Mouse (Mus musculus) layer of hippocampus, postnatal 10 days (tissue): ENCODE measurements around the gene Il6ra. TPM values are rescaled to one million over a fixed set of nuclear protein-coding genes. Genes with fewer than 3 reads are reported as not detected.

Experiments
- DNase-seq, 2 experiments: peaks; one replicate each; pipeline ENCODE4 v3.0.0; 2021; ENCODE audit warnings: low spot score in 2 of 2
- long read RNA-seq: library from polyadenylated mRNA; stranded (forward); transcript quantifications from one replicate; pipeline ENCODE4 v2.0.0, GENCODE M21; 2023
- total RNA-seq, 2 experiments: library from RNA; stranded (reverse); gene quantifications; 2 replicates each; pipeline ENCODE4 v1.2.3; 2021

The Il6ra gene
- total RNA-seq: 1 to 10 TPM; 4.2 to 4.7 TPM
- long read RNA-seq, full-length matches to known transcripts: 1 of 1 reads
- long read RNA-seq, partial matches to known transcripts: 0 of 1 reads
- long read RNA-seq, other reads (novel, unspliced or antisense): 0 of 1 reads

GRCm38 (mm10) chr3:89912543-89913391 lies at the start of gene Il6ra:
TSS of gene Il6ra (minus strand) at chr3:89913196.
- peak; percentile 70 to 74 for DNase-seq

GRCm38 (mm10) chr3:89962059-89962750 lies 49.2 kb upstream of the Il6ra start:
- peak in 1 of 2 experiments; percentile 37 for DNase-seq

- DNase-seq: no peak
Measured at GRCm38 (mm10) chr3:89961436-89961835, 48.4 kb upstream of the Il6ra start.

- peak; percentile 91 to 95 for DNase-seq
Measured at GRCm38 (mm10) chr3:89960469-89960868, 47.5 kb upstream of the Il6ra start.

- DNase-seq: peak; percentile 40 to 55
Measured at GRCm38 (mm10) chr3:89959435-89959834, 46.4 kb upstream of the Il6ra start.

- no peak for DNase-seq
Measured at GRCm38 (mm10) chr3:89957880-89958279, 44.9 kb upstream of the Il6ra start.

GRCm38 (mm10) chr3:89956177-89956971 lies 43.4 kb upstream of the Il6ra start:
- no peak for DNase-seq

- DNase-seq: peak; percentile 79 to 84
Measured at GRCm38 (mm10) chr3:89953420-89953819, 40.4 kb upstream of the Il6ra start.

GRCm38 (mm10) chr3:89948655-89949054 lies 35.7 kb upstream of the Il6ra start:
- DNase-seq: no peak

GRCm38 (mm10) chr3:89948021-89948420 lies 35.0 kb upstream of the Il6ra start:
- DNase-seq: no peak

GRCm38 (mm10) chr3:89945026-89945425 lies 32.0 kb upstream of the Il6ra start:
- no peak for DNase-seq

GRCm38 (mm10) chr3:89942894-89943293 lies 29.9 kb upstream of the Il6ra start:
- DNase-seq: no peak

GRCm38 (mm10) chr3:89936495-89936894 lies 23.5 kb upstream of the Il6ra start:
- DNase-seq: no peak

- no peak for DNase-seq
Measured at GRCm38 (mm10) chr3:89932925-89933324, 19.9 kb upstream of the Il6ra start.

- no peak for DNase-seq
Measured at GRCm38 (mm10) chr3:89928956-89929355, 16.0 kb upstream of the Il6ra start.

GRCm38 (mm10) chr3:89926440-89926839 lies 13.4 kb upstream of the Il6ra start:
- DNase-seq: no peak

- no peak for DNase-seq
Measured at GRCm38 (mm10) chr3:89920711-89921110, 7.7 kb upstream of the Il6ra start.

GRCm38 (mm10) chr3:89917408-89917807 lies 4.4 kb upstream of the Il6ra start:
- no peak for DNase-seq

GRCm38 (mm10) chr3:89916622-89917021 lies 3.6 kb upstream of the Il6ra start:
- no peak for DNase-seq

GRCm38 (mm10) chr3:89914700-89915099 lies 1.7 kb upstream of the Il6ra start:
- DNase-seq: no peak

- no peak for DNase-seq
Measured at GRCm38 (mm10) chr3:89912108-89912542, 871 bp downstream of the Il6ra start.
